Comparison of ENCODE assay signal across 26 mouse cellular contexts in the genomic region with DNA sequence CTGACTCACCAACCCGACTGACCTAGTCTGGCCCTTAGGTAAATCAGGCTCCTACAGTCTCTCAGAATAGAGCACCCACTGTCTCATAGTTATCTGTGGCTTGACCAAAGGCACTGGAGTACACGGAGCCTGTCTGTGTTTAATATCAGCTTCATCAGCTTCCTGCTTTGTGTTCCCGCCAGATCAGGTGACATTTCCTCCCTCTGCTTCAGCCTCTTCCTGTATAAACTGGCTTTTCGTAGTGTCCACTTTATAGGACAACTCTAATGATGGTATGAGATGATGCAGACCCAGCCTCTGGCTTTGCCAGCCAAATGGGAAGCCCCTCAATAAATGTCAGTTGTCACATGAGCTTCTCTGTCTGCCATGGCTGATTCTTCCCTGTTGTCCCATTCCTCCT.
DNase-seq lines count a peak whose midpoint lies in the region; ATAC-seq and TF ChIP-seq lines count a peak whose summit lies in the region.
"Had no signal": no experiment of that assay in that cellular context is flagged by ENCODE, and none has a peak within 500 bp of the region (broad histone marks: within the 10 kb centered on the region; RNA-seq: fewer than 3 reads in every experiment).

No protein-coding gene starts in this region.

- intact Hi-C loops in left cerebral cortex, postnatal 10 days (cut with DNase I) = no loop called here

- H3K9me3 ChIP-seq in heart, embryonic 13.5 days = no peaks in the 10 kb centered on the region
- no peaks in the 10 kb centered on the region for H3K9me3 ChIP-seq in heart, embryonic 12.5 days (replicated peaks)
- H3K9me3 ChIP-seq in lung, postnatal 0 days (ENCODE audit: low read length) = no peaks in the 10 kb centered on the region
- H3K9me3 ChIP-seq: heart, embryonic 15.5 days; hindbrain, embryonic 15.5 days; kidney, embryonic 15.5 days; limb, embryonic 13.5 days; midbrain, embryonic 13.5 days; neural tube, embryonic 13.5 days had no signal

- ATAC-seq in heart, embryonic 13.5 days (ENCODE audit: extremely low read depth, insufficient number of reproducible peaks, low FRiP score, low TSS enrichment) = no peak
- ATAC-seq in heart, embryonic 12.5 days (ENCODE audit: insufficient number of reproducible peaks, low FRiP score) = no peak; the same call in 1 of the 2 replicates
- ATAC-seq in lung, postnatal 0 days = 0 out of 2 replicates have a peak, but pooled peaks have one; percentile 9
- ATAC-seq in granulocyte monocyte progenitor cell, adult 5-6 weeks (replicated peaks; ENCODE audit: poor library complexity, severe bottlenecking) = peak; percentile 20; the same call in 1 of the 2 replicates
- ATAC-seq: forebrain, postnatal 0 days; midbrain, embryonic 13.5 days had no signal

- H3K4me3 ChIP-seq in heart, embryonic 13.5 days = no peak overlapping the region
- no peak overlapping the region for H3K4me3 ChIP-seq in heart, embryonic 12.5 days
- no peak overlapping the region for H3K4me3 ChIP-seq in lung, postnatal 0 days (ENCODE audit: low read depth, low read length)
- H3K4me3 ChIP-seq: erythroblast, embryonic 14.5 days; heart, embryonic 15.5 days; hindbrain, embryonic 15.5 days; kidney, embryonic 15.5 days; limb, embryonic 13.5 days; midbrain, embryonic 13.5 days; neural tube, embryonic 13.5 days had no signal

- no peak for TF ChIP-seq CTCF in lung, postnatal 0 days (IDR thresholded peaks at IDR 0.05)

- H3K4me2 ChIP-seq in heart, embryonic 13.5 days = no peak overlapping the region
- H3K4me2 ChIP-seq in heart, embryonic 12.5 days = no peak overlapping the region
- H3K4me2 ChIP-seq in lung, postnatal 0 days (replicated peaks; ENCODE audit: low read depth, low read length) = no peak overlapping the region
- H3K4me2 ChIP-seq: heart, embryonic 15.5 days; hindbrain, embryonic 15.5 days; kidney, embryonic 15.5 days; limb, embryonic 13.5 days; liver, embryonic 11.5 days; midbrain, embryonic 13.5 days; neural tube, embryonic 13.5 days had no signal

- peak overlapping the region; percentile 28; the same call in 1 of the 2 replicates for H3K27ac ChIP-seq in heart, embryonic 13.5 days (replicated peaks)
- H3K27ac ChIP-seq in heart, embryonic 12.5 days (ENCODE audit: poor library complexity, severe bottlenecking) = no peak overlapping the region
- H3K27ac ChIP-seq in lung, postnatal 0 days (ENCODE audit: low read length) = 0 out of 2 replicates have a peak overlapping the region, but pooled peaks have one; percentile 14
- H3K27ac ChIP-seq: heart, embryonic 15.5 days; hindbrain, embryonic 15.5 days; kidney, embryonic 15.5 days; limb, embryonic 13.5 days; macrophage; midbrain, embryonic 13.5 days; neural tube, embryonic 13.5 days; stomach, postnatal 0 days had no signal

- peaks cover 49% of the 10 kb centered on the region for H3K4me1 ChIP-seq in heart, embryonic 13.5 days
- H3K4me1 ChIP-seq in heart, embryonic 12.5 days (replicated peaks) = peaks cover 38% of the 10 kb centered on the region
- peaks cover 24% of the 10 kb centered on the region for H3K4me1 ChIP-seq in lung, postnatal 0 days (ENCODE audit: insufficient read depth, low read depth, low read length)

- WGBS in heart, embryonic 13.5 days = 43% methylated on average over 4 of the region's 4 CpGs
- 40% methylated on average over 4 of the region's 4 CpGs for WGBS in heart, embryonic 12.5 days
- WGBS in lung, postnatal 0 days = 45% methylated on average over 4 of the region's 4 CpGs

- DNase-seq in lung, postnatal 0 days (ENCODE audit: low spot score) = no peak
- DNase-seq in lung, postnatal 4 days = no peak
- DNase-seq in left cerebral cortex, postnatal 10 days (ENCODE audit: extremely low spot score in 1 of 2, low spot score in 2 of 2) = no peak
- DNase-seq: adrenal gland, adult 2 months; adrenal gland, postnatal 36 days; cerebellum, adult 2 months; cerebellum, postnatal 14 days; forebrain, postnatal 0 days; gastrocnemius, postnatal 10 days; kidney, postnatal 25 days; right cerebral cortex, postnatal 4 days; thymus, postnatal 4 days had no signal

- H3K27me3 ChIP-seq in heart, embryonic 13.5 days (replicated peaks) = no peaks in the 10 kb centered on the region
- no peaks in the 10 kb centered on the region for H3K27me3 ChIP-seq in heart, embryonic 12.5 days (replicated peaks)
- H3K27me3 ChIP-seq in lung, postnatal 0 days (replicated peaks; ENCODE audit: insufficient read depth, low read length) = no peaks in the 10 kb centered on the region
- H3K27me3 ChIP-seq: CH12.LX; heart, embryonic 15.5 days; hindbrain, embryonic 15.5 days; kidney, embryonic 15.5 days; midbrain, embryonic 13.5 days; neural tube, embryonic 13.5 days had no signal

- no peak for TF ChIP-seq EP300 in lung, postnatal 0 days (IDR thresholded peaks at IDR 0.05)

- H3K36me3 ChIP-seq in heart, embryonic 13.5 days = no peaks in the 10 kb centered on the region
- no peaks in the 10 kb centered on the region for H3K36me3 ChIP-seq in heart, embryonic 12.5 days
- H3K36me3 ChIP-seq in lung, postnatal 0 days (ENCODE audit: insufficient read depth, low read length) = no peaks in the 10 kb centered on the region
- H3K36me3 ChIP-seq: heart, embryonic 15.5 days; hindbrain, embryonic 15.5 days; kidney, embryonic 15.5 days; limb, embryonic 13.5 days; midbrain, embryonic 13.5 days; neural tube, embryonic 13.5 days had no signal

- no peak overlapping the region for H3K9ac ChIP-seq in heart, embryonic 13.5 days
- H3K9ac ChIP-seq in heart, embryonic 12.5 days = no peak overlapping the region
- no peak overlapping the region for H3K9ac ChIP-seq in lung, postnatal 0 days (replicated peaks; ENCODE audit: low read depth)
- H3K9ac ChIP-seq: forebrain, postnatal 0 days; heart, embryonic 15.5 days; hindbrain, embryonic 15.5 days; kidney, embryonic 15.5 days; limb, embryonic 13.5 days; midbrain, embryonic 13.5 days; neural tube, embryonic 13.5 days had no signal

Comparison
In these comparisons a context has a peak if more than half of its experiments do, and no peak if none do; other contexts are left out.
1. ATAC-seq: peak in lung, postnatal 0 days (single experiment) and granulocyte monocyte progenitor cell, adult 5-6 weeks (single experiment); none in heart, embryonic 13.5 days (single experiment) and heart, embryonic 12.5 days (single experiment).